Mouse (Mus musculus): ENCODE measurements around the gene Rbbp4. TPM values are rescaled to one million over a fixed set of nuclear protein-coding genes. Genes with fewer than 3 reads are reported as not detected.

Gene Rbbp4
- total and polyA plus RNA-seq, 3 experiments = 50.9 to 127 TPM; not detected in 1

GRCm38 (mm10) chr4:129357613-129358163 lies 22.5 kb upstream of the Rbbp4 start:
- Histone ChIP-seq H3K4me3 (ENCODE audit: control insufficient read depth in 1 of 2, insufficient read depth in 1 of 2, low read depth in 2 of 2, low read length in 2 of 2) (no peak overlapping the region), H3K9ac (ENCODE audit: control insufficient read depth, low read depth, low read length, poor library complexity, severe bottlenecking) (no peak overlapping the region), H3K27me3 (ENCODE audit: control insufficient read depth in 1 of 2, insufficient read depth in 2 of 2, low read length in 2 of 2) (no peaks in the 10 kb centered on the region), H3K79me2 (ENCODE audit: control insufficient read depth, insufficient read depth, low read length, poor library complexity) (no peaks in the 10 kb centered on the region), H3K9me3 (replicated peaks; ENCODE audit: insufficient read depth, low read length) (no peaks in the 10 kb centered on the region), H3K36me3 (ENCODE audit: control insufficient read depth in 1 of 2, insufficient read depth in 2 of 2, low read length in 2 of 2) (no peaks in the 10 kb centered on the region), H3K4me1 (ENCODE audit: control insufficient read depth in 1 of 2, insufficient read depth in 2 of 2, low read length in 2 of 2) (no peaks in the 10 kb centered on the region; a peak in 1 of 4 replicates), H3K27ac (ENCODE audit: control insufficient read depth, low read depth, low read length) (no peak overlapping the region)
- TF ChIP-seq ZNF384 (IDR thresholded peaks at IDR 0.05; ENCODE audit: low read depth, low read length) (no peak), MAX (IDR thresholded peaks at IDR 0.05; ENCODE audit: low read length) (no peak), ZKSCAN1 (IDR thresholded peaks at IDR 0.05; ENCODE audit: low read depth, low read length) (no peak), KAT2A (conservative IDR thresholded peaks at IDR 0.05; ENCODE audit: low read depth, low read length) (no peak), CTCF (IDR thresholded peaks at IDR 0.05 in 2 of 3, conservative IDR thresholded peaks at IDR 0.05 in 1 of 3; ENCODE audit: control insufficient read depth in 1 of 3, insufficient read depth in 1 of 3, low read depth in 2 of 3, low read length in 3 of 3, poor library complexity in 1 of 3, severe bottlenecking in 1 of 3) (no peak), GATA1 (IDR thresholded peaks at IDR 0.05; ENCODE audit: low read depth, low read length) (no peak), TAL1 (IDR thresholded peaks at IDR 0.05; ENCODE audit: low read length) (no peak), USF1 (IDR thresholded peaks at IDR 0.05; ENCODE audit: low read depth, low read length) (no peak), ELF1 (IDR thresholded peaks at IDR 0.05; ENCODE audit: low read depth, low read length) (no peak), EP300 (IDR thresholded peaks at IDR 0.05; ENCODE audit: low read depth in 1 of 2, low read length in 2 of 2) (no peak), JUND (IDR thresholded peaks at IDR 0.05; ENCODE audit: low read depth, low read length) (no peak)
- no peak for DNase-seq (ENCODE audit: low read depth, low spot score)

DNA sequence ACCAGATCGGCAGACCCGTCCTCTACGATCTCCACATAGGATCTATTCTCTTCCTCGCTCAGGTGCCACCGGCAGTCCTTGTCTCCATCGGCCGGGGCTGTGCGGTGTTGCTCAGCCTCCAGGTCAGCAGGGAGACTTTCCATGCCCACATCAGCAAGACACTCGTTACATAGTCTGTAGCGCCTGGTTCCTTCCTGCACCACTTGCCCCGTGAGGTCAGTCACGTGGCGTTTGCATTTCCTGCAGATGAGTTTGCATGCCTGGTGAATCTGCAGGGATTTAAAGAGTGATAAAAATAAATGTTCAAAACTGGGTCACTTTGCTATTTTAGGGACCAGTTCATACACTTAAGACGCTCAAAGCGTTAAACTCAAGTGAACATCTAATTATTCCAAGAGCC lies 19.1 kb upstream of the Rbbp4 start:
- no peak for DNase-seq (ENCODE audit: low read depth, low spot score)
- H3K9ac ChIP-seq (ENCODE audit: control insufficient read depth, low read depth, low read length, poor library complexity, severe bottlenecking) = no peak overlapping the region
- TF ChIP-seq MEF2A (IDR thresholded peaks at IDR 0.05; ENCODE audit: extremely low read depth, insufficient replicate concordance, low read depth, low read length, poor library complexity, severe bottlenecking) (no peak), ZKSCAN1 (IDR thresholded peaks at IDR 0.05; ENCODE audit: low read depth, low read length) (no peak), CHD2 (IDR thresholded peaks at IDR 0.05; ENCODE audit: low read length) (no peak), GABPA (IDR thresholded peaks at IDR 0.05; ENCODE audit: low read depth, low read length) (no peak), MYB (IDR thresholded peaks at IDR 0.05; ENCODE audit: low read depth, low read length) (no peak), MAFK (IDR thresholded peaks at IDR 0.05; ENCODE audit: borderline replicate concordance, low read depth, low read length) (no peak), USF1 (IDR thresholded peaks at IDR 0.05; ENCODE audit: low read depth, low read length) (no peak), POLR2AphosphoS2 (IDR thresholded peaks at IDR 0.05; ENCODE audit: low read length) (no peak), NRF1 (IDR thresholded peaks at IDR 0.05; ENCODE audit: insufficient read depth, low read depth, low read length, poor library complexity, severe bottlenecking) (no peak), HCFC1 (IDR thresholded peaks at IDR 0.05; ENCODE audit: low read depth, low read length) (no peak), UBTF (IDR thresholded peaks at IDR 0.05; ENCODE audit: borderline replicate concordance, insufficient read depth, low read depth, low read length) (no peak), NELFE (IDR thresholded peaks at IDR 0.05; ENCODE audit: low read depth, low read length) (no peak), RAD21 (IDR thresholded peaks at IDR 0.05; ENCODE audit: low read depth, low read length) (no peak), ELF1 (IDR thresholded peaks at IDR 0.05; ENCODE audit: low read depth, low read length) (no peak), USF2 (IDR thresholded peaks at IDR 0.05; ENCODE audit: borderline replicate concordance in 1 of 2, insufficient read depth in 1 of 2, low read depth in 1 of 2, low read length in 2 of 2) (no peak), ETS1 (IDR thresholded peaks at IDR 0.05; ENCODE audit: low read depth, low read length) (no peak), CHD1 (IDR thresholded peaks at IDR 0.05; ENCODE audit: low read depth, low read length) (no peak), GATA1 (IDR thresholded peaks at IDR 0.05; ENCODE audit: low read depth, low read length) (no peak), ZNF384 (IDR thresholded peaks at IDR 0.05; ENCODE audit: low read depth, low read length) (no peak)
- no peak overlapping the region for H3K4me3 ChIP-seq (ENCODE audit: control insufficient read depth in 1 of 2, insufficient read depth in 1 of 2, low read depth in 2 of 2, low read length in 2 of 2)
- H3K27me3 ChIP-seq (ENCODE audit: control insufficient read depth in 1 of 2, insufficient read depth in 2 of 2, low read length in 2 of 2) = no peaks in the 10 kb centered on the region
- no peak overlapping the region for H3K27ac ChIP-seq (ENCODE audit: control insufficient read depth, low read depth, low read length)
- no peaks in the 10 kb centered on the region for H3K36me3 ChIP-seq (ENCODE audit: control insufficient read depth in 1 of 2, insufficient read depth in 2 of 2, low read length in 2 of 2)
- H3K9me3 ChIP-seq (replicated peaks; ENCODE audit: insufficient read depth, low read length) = no peaks in the 10 kb centered on the region
- no peaks in the 10 kb centered on the region for H3K4me1 ChIP-seq (ENCODE audit: control insufficient read depth in 1 of 2, insufficient read depth in 2 of 2, low read length in 2 of 2)
- no peaks in the 10 kb centered on the region for H3K79me2 ChIP-seq (ENCODE audit: control insufficient read depth, insufficient read depth, low read length, poor library complexity)

Measured in MEL (cell line).